Mouse (Mus musculus): ENCODE data around the gene Klhl6. TPM values are rescaled to one million over a fixed set of nuclear protein-coding genes. Genes with fewer than 3 reads are reported as not detected.
A peak's percentile ranks its signal among the peaks of the same experiment; 100 is the strongest.

Gene Klhl6
- total and polyA plus RNA-seq, 2 experiments from 2014 or later = 8.0 to 14.9 TPM

GRCm38 (mm10) chr16:19984884-19985643 is 2.2 kb upstream of the Klhl6 start:
- Histone ChIP-seq H3K4me2 (ENCODE audit: low read depth, low read length) (no peak overlapping the region), H3K27ac (ENCODE audit: low read depth) (no peak overlapping the region), H3K27me3 (ENCODE audit: control insufficient read depth, insufficient read depth, low read length) (no peaks in the 10 kb centered on the region), H3K9me3 (replicated peaks; ENCODE audit: control insufficient read depth, low read length) (no peaks in the 10 kb centered on the region; the same call in 1 of the 2 replicates), H3K9ac (replicated peaks; ENCODE audit: low read depth, low read length) (no peak overlapping the region), H3K4me1 (ENCODE audit: control insufficient read depth, insufficient read depth) (peaks cover 8% of the 10 kb centered on the region; the same call in 1 of the 2 replicates), H3K4me3 (ENCODE audit: low read depth, low read length) (no peak overlapping the region), H3K36me3 (replicated peaks; ENCODE audit: control insufficient read depth, insufficient read depth, low read length) (no peaks in the 10 kb centered on the region)
- ATAC-seq (ENCODE audit: insufficient read depth, low read depth) (no peak), DNase-seq (ENCODE audit: low spot score) (no peak)
- WGBS = 87% methylated on average over 2 of the region's 2 CpGs
- TF ChIP-seq CTCF (IDR thresholded peaks at IDR 0.05; ENCODE audit: low read depth) (no peak), EP300 (IDR thresholded peaks at IDR 0.05; ENCODE audit: low read depth) (no peak)

GRCm38 (mm10) chr16:19983559-19983958 is 722 bp upstream of the Klhl6 start:
- DNase-seq (ENCODE audit: low spot score) (no peak), ATAC-seq (ENCODE audit: insufficient read depth, low read depth) (no peak)
- 61% methylated on average over 4 of the region's 4 CpGs for WGBS
- H3K27ac ChIP-seq (ENCODE audit: low read depth) = peak overlapping the region; percentile 81
- H3K9me3 ChIP-seq (replicated peaks; ENCODE audit: control insufficient read depth, low read length) = no peaks in the 10 kb centered on the region
- no peak for TF ChIP-seq CTCF (IDR thresholded peaks at IDR 0.05; ENCODE audit: low read depth)
- no peak for TF ChIP-seq EP300 (IDR thresholded peaks at IDR 0.05; ENCODE audit: low read depth)
- no peaks in the 10 kb centered on the region for H3K36me3 ChIP-seq (replicated peaks; ENCODE audit: control insufficient read depth, insufficient read depth, low read length)
- no peak overlapping the region for H3K4me3 ChIP-seq (ENCODE audit: low read depth, low read length)
- H3K9ac ChIP-seq (replicated peaks; ENCODE audit: low read depth, low read length) = no peak overlapping the region
- peaks cover 12% of the 10 kb centered on the region; the same call in 1 of the 2 replicates for H3K4me1 ChIP-seq (ENCODE audit: control insufficient read depth, insufficient read depth)
- H3K27me3 ChIP-seq (ENCODE audit: control insufficient read depth, insufficient read depth, low read length) = no peaks in the 10 kb centered on the region
- no peak overlapping the region; the same call in 1 of the 2 replicates for H3K4me2 ChIP-seq (ENCODE audit: low read depth, low read length)

DNA sequence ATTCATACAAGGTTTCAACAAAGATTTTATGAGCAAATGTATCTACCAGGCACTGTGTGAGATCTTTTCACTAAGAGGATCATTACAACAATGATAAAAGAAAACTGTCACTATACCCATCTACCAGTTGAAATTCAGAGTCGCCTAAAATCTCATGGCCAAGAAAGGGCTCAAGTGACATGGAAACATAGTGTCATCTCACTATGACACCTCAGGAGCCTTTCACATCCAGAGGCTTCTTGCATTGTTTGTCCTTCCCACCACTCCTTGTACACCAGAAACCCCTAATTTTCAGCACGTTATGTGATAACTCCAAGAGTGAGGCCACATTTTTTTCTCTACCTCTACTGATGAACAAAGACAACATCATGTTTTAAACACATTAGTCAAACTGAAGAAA is 1.2 kb downstream of the Klhl6 start:
- TF ChIP-seq EP300 (IDR thresholded peaks at IDR 0.05; ENCODE audit: low read depth) = no peak
- TF ChIP-seq CTCF (IDR thresholded peaks at IDR 0.05; ENCODE audit: low read depth) = no peak
- Histone ChIP-seq H3K4me1 (ENCODE audit: control insufficient read depth, insufficient read depth) (peaks cover 12% of the 10 kb centered on the region; the same call in 1 of the 2 replicates), H3K9ac (replicated peaks; ENCODE audit: low read depth, low read length) (no peak overlapping the region), H3K4me2 (ENCODE audit: low read depth, low read length) (peak overlapping the region; percentile 62), H3K27me3 (ENCODE audit: control insufficient read depth, insufficient read depth, low read length) (no peaks in the 10 kb centered on the region), H3K9me3 (replicated peaks; ENCODE audit: control insufficient read depth, low read length) (no peaks in the 10 kb centered on the region), H3K4me3 (ENCODE audit: low read depth, low read length) (peak overlapping the region; percentile 59), H3K36me3 (replicated peaks; ENCODE audit: control insufficient read depth, insufficient read depth, low read length) (no peaks in the 10 kb centered on the region), H3K27ac (ENCODE audit: low read depth) (peak overlapping the region; percentile 26; the same call in 1 of the 2 replicates)
- ATAC-seq (ENCODE audit: insufficient read depth, low read depth) (no peak), DNase-seq (ENCODE audit: low spot score) (no peak)
- WGBS = 48% methylated on average over 2 of the region's 2 CpGs

DNA sequence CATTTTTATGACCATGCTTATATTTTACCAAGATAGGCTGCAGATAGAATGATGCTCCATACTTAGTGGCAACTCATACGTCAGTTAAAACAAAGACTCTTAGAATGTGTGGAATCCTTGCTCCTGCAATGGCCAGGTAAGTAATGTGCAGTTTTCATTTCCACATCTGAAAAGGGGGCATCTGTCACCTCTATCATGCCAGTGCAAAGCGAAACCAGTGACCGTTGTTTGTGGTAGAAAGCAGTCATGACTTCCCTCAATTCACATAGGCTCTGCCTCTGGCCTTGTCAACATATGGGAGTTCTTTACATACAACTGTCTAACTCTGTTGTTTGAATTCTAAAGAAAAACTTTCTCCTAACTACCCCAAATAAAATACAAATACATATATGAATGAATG is 1.8 kb downstream of the Klhl6 start:
- no peak for DNase-seq (ENCODE audit: low spot score)
- H3K4me3 ChIP-seq (ENCODE audit: low read depth, low read length) = peak overlapping the region; percentile 59
- H3K27ac ChIP-seq (ENCODE audit: low read depth) = peak overlapping the region; percentile 43; the same call in 1 of the 2 replicates
- H3K9ac ChIP-seq (replicated peaks; ENCODE audit: low read depth, low read length) = no peak overlapping the region
- peak overlapping the region; percentile 51 for H3K4me2 ChIP-seq (ENCODE audit: low read depth, low read length)
- WGBS = 64% methylated on average over 3 of the region's 3 CpGs
- no peaks in the 10 kb centered on the region for H3K9me3 ChIP-seq (replicated peaks; ENCODE audit: control insufficient read depth, low read length)
- no peak for ATAC-seq (ENCODE audit: insufficient read depth, low read depth)
- H3K27me3 ChIP-seq (ENCODE audit: control insufficient read depth, insufficient read depth, low read length) = no peaks in the 10 kb centered on the region
- H3K4me1 ChIP-seq (ENCODE audit: control insufficient read depth, insufficient read depth) = peaks cover 12% of the 10 kb centered on the region; the same call in 1 of the 2 replicates
- no peaks in the 10 kb centered on the region for H3K36me3 ChIP-seq (replicated peaks; ENCODE audit: control insufficient read depth, insufficient read depth, low read length)
- TF ChIP-seq CTCF (IDR thresholded peaks at IDR 0.05; ENCODE audit: low read depth) (no peak), EP300 (IDR thresholded peaks at IDR 0.05; ENCODE audit: low read depth) (no peak)

DNA sequence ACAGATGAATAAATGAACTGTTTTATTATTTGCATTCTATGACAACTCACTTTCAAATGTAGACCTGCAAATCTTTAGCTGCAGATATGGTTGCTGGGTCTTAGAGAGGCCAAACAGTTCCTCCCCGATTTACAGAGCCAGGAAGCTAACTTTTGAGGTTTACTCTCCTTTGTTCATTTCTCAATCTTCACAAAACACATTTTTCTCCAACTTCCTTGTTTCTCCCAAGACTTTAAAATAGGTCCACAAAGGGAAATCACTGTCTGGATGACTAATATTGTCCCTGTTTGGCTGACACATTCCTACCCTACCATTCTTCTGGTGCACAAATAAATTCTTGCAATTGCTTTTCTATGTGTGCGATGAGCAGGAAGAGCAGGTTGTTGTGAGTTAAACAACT is 3.1 kb downstream of the Klhl6 start:
- H3K27ac ChIP-seq (ENCODE audit: low read depth) = peak overlapping the region; percentile 43; the same call in 1 of the 2 replicates
- H3K9me3 ChIP-seq (replicated peaks; ENCODE audit: control insufficient read depth, low read length) = no peaks in the 10 kb centered on the region
- no peaks in the 10 kb centered on the region for H3K36me3 ChIP-seq (replicated peaks; ENCODE audit: control insufficient read depth, insufficient read depth, low read length)
- H3K4me1 ChIP-seq (ENCODE audit: control insufficient read depth, insufficient read depth) = peaks cover 12% of the 10 kb centered on the region; the same call in 1 of the 2 replicates
- ATAC-seq (ENCODE audit: insufficient read depth, low read depth) (no peak), DNase-seq (ENCODE audit: low spot score) (peak; percentile 32)
- H3K27me3 ChIP-seq (ENCODE audit: control insufficient read depth, insufficient read depth, low read length) = no peaks in the 10 kb centered on the region
- H3K4me3 ChIP-seq (ENCODE audit: low read depth, low read length) = no peak overlapping the region
- 55% methylated on average over 2 of the region's 2 CpGs for WGBS
- no peak overlapping the region for H3K9ac ChIP-seq (replicated peaks; ENCODE audit: low read depth, low read length)
- no peak for TF ChIP-seq CTCF (IDR thresholded peaks at IDR 0.05; ENCODE audit: low read depth)
- TF ChIP-seq EP300 (IDR thresholded peaks at IDR 0.05; ENCODE audit: low read depth) = no peak
- peak overlapping the region; percentile 51; the same call in 1 of the 2 replicates for H3K4me2 ChIP-seq (ENCODE audit: low read depth, low read length)
